Mouse (Mus musculus) hindbrain, embryonic 16.5 days (tissue): ENCODE measurements around the gene Pde7b. TPM values are rescaled to one million over a fixed set of nuclear protein-coding genes. Genes with fewer than 3 reads are reported as not detected.

Experiments
- ATAC-seq: fragments of 200-750 bp; cut with Nextera tagmentation; 2 replicates; pipeline ENCODE4 v1.8.0; 2017; ENCODE audit warnings: moderate TSS enrichment, moderate library complexity
- H3K27ac ChIP-seq: fragments of 300-500 bp; sonication (generic); 2 replicates; pipeline ENCODE4 v1.5.1; 2014; ENCODE audit warnings: low read depth, mild to moderate bottlenecking, control low read depth, low read length, moderate library complexity
- H3K27me3 ChIP-seq: fragments of 300-500 bp; sonication (generic); replicated peaks from 2 replicates; pipeline ENCODE4 v1.6.1; 2014; ENCODE audit warnings: low read length; ENCODE audit not compliant: control insufficient read depth, insufficient read depth
- H3K36me3 ChIP-seq: fragments of 300-500 bp; sonication (generic); 2 replicates; pipeline ENCODE4 v1.6.1; 2014; ENCODE audit warnings: mild to moderate bottlenecking, low read length, moderate library complexity, mixed read lengths; ENCODE audit not compliant: control insufficient read depth, insufficient read depth
- H3K4me1 ChIP-seq: fragments of 300-500 bp; sonication (generic); 2 replicates; pipeline ENCODE4 v1.6.1; 2014; ENCODE audit warnings: low read depth, low read length; ENCODE audit not compliant: control insufficient read depth, insufficient read depth
- H3K4me2 ChIP-seq: fragments of 300-500 bp; sonication (generic); 2 replicates; pipeline ENCODE4 v1.6.1; 2014; ENCODE audit warnings: mild to moderate bottlenecking, low read length, control low read depth, moderate library complexity
- H3K4me3 ChIP-seq: fragments of 300-500 bp; sonication (generic); 2 replicates; pipeline ENCODE4 v1.5.1; 2014; ENCODE audit warnings: mild to moderate bottlenecking, low read length, control low read depth, moderate library complexity
- H3K9ac ChIP-seq: fragments of 300-500 bp; sonication (generic); 2 replicates; pipeline ENCODE4 v1.6.1; 2014; ENCODE audit warnings: low read depth, mild to moderate bottlenecking, control low read depth, low read length, moderate library complexity
- H3K9me3 ChIP-seq: fragments of 300-500 bp; sonication (generic); 2 replicates; pipeline ENCODE4 v1.6.1; 2014; ENCODE audit warnings: mild to moderate bottlenecking, low read length, moderate library complexity; ENCODE audit not compliant: control insufficient read depth
- WGBS: fragments of 180-500 bp; shearing (Covaris S2); extraction: QIAGEN DNeasy Blood & Tissue Kit; methylation state at CpG from one replicate; pipeline ENCODE4 v1.1.7; 2014; 5-methylcytosine and 5-hydroxymethylcytosine counted together
- polyA plus RNA-seq: library from polyadenylated mRNA; unstranded; fragments of >200 nt; fragmentation: Nextera tagmentation; extraction: Ambion mirVana; gene quantifications from 2 replicates; pipeline ENCODE4 v1.2.1, GENCODE M21; 2015

Pde7b gene
- polyA plus RNA-seq, 1 experiment from 2014 or later, result 2.8 TPM

GRCm38 (mm10) chr10:20750642-20751251 lies 25.9 kb upstream of the Pde7b start:
- H3K4me3 ChIP-seq, result no peak overlapping the region
- H3K9ac ChIP-seq, result no peak overlapping the region
- no peak for ATAC-seq
- WGBS, result 94% methylated on average over 5 of the region's 5 CpGs
- H3K9me3 ChIP-seq, result no peaks in the 10 kb centered on the region
- no peak overlapping the region for H3K27ac ChIP-seq
- H3K4me2 ChIP-seq, result no peak overlapping the region
- no peaks in the 10 kb centered on the region for H3K36me3 ChIP-seq
- no peaks in the 10 kb centered on the region for H3K4me1 ChIP-seq
- no peaks in the 10 kb centered on the region for H3K27me3 ChIP-seq

- H3K36me3 ChIP-seq, result no peaks in the 10 kb centered on the region
- H3K4me2 ChIP-seq, result no peak overlapping the region
- ATAC-seq, result no peak
- H3K27ac ChIP-seq, result no peak overlapping the region
- no peak overlapping the region for H3K4me3 ChIP-seq
- WGBS, result 95% methylated on average over 8 of the region's 8 CpGs
- H3K4me1 ChIP-seq, result no peaks in the 10 kb centered on the region
- H3K9ac ChIP-seq, result no peak overlapping the region
- H3K27me3 ChIP-seq, result no peaks in the 10 kb centered on the region
- H3K9me3 ChIP-seq, result no peaks in the 10 kb centered on the region
Measured at GRCm38 (mm10) chr10:20748938-20749337, 24.1 kb upstream of the Pde7b start.

GRCm38 (mm10) chr10:20747229-20747628 lies 22.4 kb upstream of the Pde7b start:
- ATAC-seq, result no peak
- Histone ChIP-seq H3K36me3 (no peaks in the 10 kb centered on the region), H3K9me3 (no peaks in the 10 kb centered on the region), H3K4me2 (no peak overlapping the region), H3K9ac (no peak overlapping the region), H3K27me3 (no peaks in the 10 kb centered on the region), H3K4me1 (no peaks in the 10 kb centered on the region), H3K27ac (no peak overlapping the region), H3K4me3 (no peak overlapping the region)
- 95% methylated on average over 4 of the region's 4 CpGs for WGBS

- H3K9me3 ChIP-seq, result no peaks in the 10 kb centered on the region
- 76% methylated on average over 3 of the region's 3 CpGs for WGBS
- no peaks in the 10 kb centered on the region for H3K4me1 ChIP-seq
- no peak overlapping the region for H3K4me3 ChIP-seq
- ATAC-seq, result no peak
- H3K36me3 ChIP-seq, result no peaks in the 10 kb centered on the region
- no peak overlapping the region for H3K4me2 ChIP-seq
- no peak overlapping the region for H3K27ac ChIP-seq
- no peaks in the 10 kb centered on the region for H3K27me3 ChIP-seq
- H3K9ac ChIP-seq, result no peak overlapping the region
Measured at GRCm38 (mm10) chr10:20739801-20740200, 14.9 kb upstream of the Pde7b start.

GRCm38 (mm10) chr10:20737146-20737545 lies 12.3 kb upstream of the Pde7b start:
- Histone ChIP-seq H3K9ac (no peak overlapping the region), H3K9me3 (no peaks in the 10 kb centered on the region), H3K4me2 (no peak overlapping the region), H3K36me3 (no peaks in the 10 kb centered on the region), H3K27ac (no peak overlapping the region), H3K4me1 (no peaks in the 10 kb centered on the region), H3K27me3 (no peaks in the 10 kb centered on the region), H3K4me3 (no peak overlapping the region)
- WGBS, result 55% methylated on average over 4 of the region's 4 CpGs
- no peak for ATAC-seq

- H3K4me3 ChIP-seq, result no peak overlapping the region
- no peaks in the 10 kb centered on the region for H3K4me1 ChIP-seq
- no peaks in the 10 kb centered on the region for H3K27me3 ChIP-seq
- no peak overlapping the region for H3K27ac ChIP-seq
- no peak for ATAC-seq
- H3K4me2 ChIP-seq, result no peak overlapping the region
- 62% methylated on average over 3 of the region's 3 CpGs for WGBS
- no peaks in the 10 kb centered on the region for H3K9me3 ChIP-seq
- H3K9ac ChIP-seq, result no peak overlapping the region
- H3K36me3 ChIP-seq, result no peaks in the 10 kb centered on the region
Measured at GRCm38 (mm10) chr10:20735775-20736449, 11.0 kb upstream of the Pde7b start.

- WGBS, result 70% methylated on average over 5 of the region's 5 CpGs
- ATAC-seq, result no peak
Measured at GRCm38 (mm10) chr10:20733576-20733975, 8.7 kb upstream of the Pde7b start.

GRCm38 (mm10) chr10:20732180-20732579 lies 7.3 kb upstream of the Pde7b start:
- no peak for ATAC-seq
- no peaks in the 10 kb centered on the region for H3K36me3 ChIP-seq

More at GRCm38 (mm10) chr10:20733576-20733975, 8.7 kb upstream of the Pde7b start:
- Histone ChIP-seq H3K27ac (no peak overlapping the region), H3K4me3 (no peak overlapping the region), H3K4me1 (no peaks in the 10 kb centered on the region), H3K9ac (no peak overlapping the region), H3K36me3 (no peaks in the 10 kb centered on the region), H3K4me2 (no peak overlapping the region), H3K27me3 (no peaks in the 10 kb centered on the region), H3K9me3 (no peaks in the 10 kb centered on the region)

GRCm38 (mm10) chr10:20730034-20730433 lies 5.2 kb upstream of the Pde7b start:
- Histone ChIP-seq H3K9ac (no peak overlapping the region), H3K36me3 (no peaks in the 10 kb centered on the region), H3K9me3 (no peaks in the 10 kb centered on the region), H3K27ac (no peak overlapping the region), H3K4me3 (no peak overlapping the region), H3K27me3 (no peaks in the 10 kb centered on the region), H3K4me2 (no peak overlapping the region), H3K4me1 (peaks cover 2% of the 10 kb centered on the region; the same call in 1 of the 2 replicates)
- ATAC-seq, result no peak
- WGBS, result 76% methylated on average over 1 of the region's 1 CpGs

More at GRCm38 (mm10) chr10:20732180-20732579, 7.3 kb upstream of the Pde7b start:
- Histone ChIP-seq H3K4me3 (no peak overlapping the region), H3K27me3 (no peaks in the 10 kb centered on the region), H3K4me1 (no peaks in the 10 kb centered on the region), H3K9ac (no peak overlapping the region), H3K4me2 (no peak overlapping the region), H3K9me3 (no peaks in the 10 kb centered on the region), H3K27ac (no peak overlapping the region)
- 18% methylated on average over 2 of the region's 2 CpGs for WGBS
